Mouse (Mus musculus): Measurements from ENCODE around the gene Socs7. TPM values are rescaled to one million over a fixed set of nuclear protein-coding genes. Genes with fewer than 3 reads are reported as not detected.
A peak's percentile ranks its signal among the peaks of the same experiment; 100 is the strongest.

The Socs7 gene
- polyA plus RNA-seq, 1 experiment from 2014 or later = 3.8 TPM

GRCm38 (mm10) chr11:97412117-97412516 lies 49.8 kb downstream of the Socs7 start:
- no peaks in the 10 kb centered on the region for H3K36me3 ChIP-seq
- H3K27me3 ChIP-seq = peaks cover 3% of the 10 kb centered on the region
- WGBS = 13% methylated on average over 3 of the region's 3 CpGs
- no peak for ATAC-seq (replicated peaks; ENCODE audit: low FRiP score)
- H3K9ac ChIP-seq = no peak overlapping the region
- H3K4me3 ChIP-seq (replicated peaks) = no peak overlapping the region
- no peak overlapping the region for H3K4me2 ChIP-seq
- no peaks in the 10 kb centered on the region for H3K9me3 ChIP-seq (replicated peaks)
- peak overlapping the region; percentile 82 for H3K27ac ChIP-seq
- H3K4me1 ChIP-seq = peaks cover 43% of the 10 kb centered on the region

DNA sequence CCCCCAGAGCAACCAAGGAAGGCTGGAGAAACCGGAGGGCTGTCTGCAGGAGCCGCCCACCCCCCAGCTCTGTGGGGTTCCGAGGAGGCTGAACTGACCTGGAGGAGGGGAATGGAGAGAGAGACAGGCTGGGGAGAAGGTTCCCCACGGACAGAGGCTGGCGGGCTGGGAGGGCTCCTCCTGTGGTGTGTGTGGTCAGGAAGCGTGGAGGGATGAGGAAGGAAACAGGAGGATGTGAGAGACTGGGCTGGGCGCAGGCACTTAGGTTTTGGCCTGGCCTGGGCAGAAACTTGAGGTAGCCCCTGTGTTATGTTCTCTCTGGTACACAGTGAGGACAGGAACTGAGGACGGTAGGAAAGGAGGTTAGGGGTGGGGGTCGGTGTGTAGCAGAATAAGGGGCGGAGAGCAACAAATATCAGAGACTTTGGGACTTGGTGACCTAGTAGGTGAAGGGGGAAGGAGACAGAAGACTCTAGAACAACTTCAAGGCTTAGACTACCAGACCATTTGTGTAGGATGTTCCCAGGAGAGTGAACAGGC lies 50.5 kb downstream of the Socs7 start:
- H3K9ac ChIP-seq = 0 out of 2 replicates have a peak overlapping the region, but pooled peaks have one; percentile 10
- peak overlapping the region; percentile 30; the same call in 1 of the 2 replicates for H3K4me2 ChIP-seq
- ATAC-seq (replicated peaks; ENCODE audit: low FRiP score) = no peak
- H3K4me1 ChIP-seq = peaks cover 46% of the 10 kb centered on the region
- peak overlapping the region; percentile 82 for H3K27ac ChIP-seq
- 33% methylated on average over 10 of the region's 10 CpGs for WGBS
- H3K4me3 ChIP-seq (replicated peaks) = no peak overlapping the region
- no peaks in the 10 kb centered on the region for H3K27me3 ChIP-seq
- H3K9me3 ChIP-seq (replicated peaks) = no peaks in the 10 kb centered on the region
- no peaks in the 10 kb centered on the region for H3K36me3 ChIP-seq

GRCm38 (mm10) chr11:97415330-97415711 lies 53.0 kb downstream of the Socs7 start, which contains the start of gene Arhgap23:
Arhgap23 (plus strand) TSS chr11:97415533.
- Histone ChIP-seq H3K4me1 (peaks cover 56% of the 10 kb centered on the region), H3K27ac (peak within 1 kb of the TSS; percentile 83), H3K36me3 (no peaks in the 10 kb centered on the region), H3K4me2 (peak within 1 kb of the TSS; percentile 88), H3K9me3 (replicated peaks) (no peaks in the 10 kb centered on the region), H3K9ac (peak within 1 kb of the TSS; percentile 77), H3K4me3 (replicated peaks) (peak within 1 kb of the TSS; percentile 89), H3K27me3 (no peaks in the 10 kb centered on the region)
- 1% methylated on average over 29 of the region's 29 CpGs for WGBS
- ATAC-seq (replicated peaks; ENCODE audit: low FRiP score) = peak; percentile 89

DNA sequence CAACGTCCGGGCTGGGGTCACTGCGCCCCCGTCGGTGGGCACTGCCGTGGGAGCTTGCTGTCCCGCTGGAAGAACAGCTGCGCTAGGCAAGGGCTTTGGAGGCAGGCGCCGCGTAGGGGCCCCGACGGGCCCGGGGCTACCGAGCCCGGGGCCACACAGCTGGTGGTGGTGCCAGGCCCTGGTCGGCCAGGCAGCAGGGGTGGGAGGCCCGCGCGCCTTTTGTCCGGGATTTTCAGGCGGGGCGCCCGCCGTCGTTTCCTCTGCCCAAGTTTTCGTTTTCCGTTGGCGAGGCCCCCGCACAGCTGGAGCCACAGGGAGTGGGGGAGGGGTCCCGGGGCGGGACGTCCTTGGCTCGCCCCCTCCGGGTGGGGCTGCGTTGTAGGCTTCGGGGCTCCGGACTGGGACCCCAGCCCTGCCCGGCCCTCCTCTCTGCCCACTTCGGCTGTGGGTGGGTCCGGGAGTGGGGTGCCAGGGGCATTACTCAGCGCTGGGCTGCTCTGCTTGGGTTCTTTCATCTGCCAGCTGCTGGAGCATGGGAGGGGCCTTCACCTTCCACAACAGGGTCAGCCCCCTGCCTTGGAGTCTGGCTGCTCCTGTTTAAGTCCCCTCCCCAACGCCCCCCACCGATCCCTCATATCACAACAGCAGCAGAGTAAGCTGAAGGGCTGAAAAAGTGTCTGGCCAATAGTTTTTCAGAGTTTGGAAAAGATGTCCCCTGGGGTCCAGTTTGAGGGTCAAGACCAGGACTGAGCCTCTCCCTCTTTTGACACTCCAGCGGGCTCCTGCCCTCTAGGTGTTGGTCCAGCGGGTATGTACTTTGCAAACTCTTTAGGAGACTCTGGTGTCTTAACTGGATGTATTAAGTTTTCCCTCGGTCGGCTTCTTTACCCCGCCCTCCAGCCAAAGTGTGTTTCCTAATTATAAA lies 53.6 kb downstream of the Socs7 start:
- H3K4me3 ChIP-seq (replicated peaks) = peak overlapping the region; percentile 89
- H3K36me3 ChIP-seq = no peaks in the 10 kb centered on the region
- 2% methylated on average over 46 of the region's 49 CpGs for WGBS
- H3K27ac ChIP-seq = peak overlapping the region; percentile 83
- H3K4me2 ChIP-seq = peak overlapping the region; percentile 88
- peak overlapping the region; percentile 77 for H3K9ac ChIP-seq
- no peaks in the 10 kb centered on the region for H3K9me3 ChIP-seq (replicated peaks)
- H3K27me3 ChIP-seq = no peaks in the 10 kb centered on the region
- peak; percentile 67 for ATAC-seq (replicated peaks; ENCODE audit: low FRiP score)
- peaks cover 56% of the 10 kb centered on the region for H3K4me1 ChIP-seq

DNA sequence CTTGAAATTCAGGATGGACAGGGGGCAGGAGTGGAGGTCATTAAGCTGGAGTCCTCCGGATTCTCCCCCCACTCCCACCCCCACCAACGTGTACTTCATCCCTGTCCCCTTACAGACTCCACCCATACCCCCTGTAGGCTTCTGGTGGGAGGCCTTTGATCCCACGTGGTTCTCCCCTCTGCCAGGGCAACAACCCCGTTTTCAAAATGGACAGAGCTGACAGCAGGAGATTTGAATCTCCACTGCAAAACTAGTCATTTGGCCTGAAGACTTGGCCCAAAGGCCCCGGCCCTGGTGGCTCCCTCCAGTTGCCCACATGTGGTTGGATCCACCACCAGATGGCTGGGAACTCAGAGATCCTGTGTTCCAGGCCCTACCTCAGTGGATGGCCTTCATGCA lies 54.3 kb downstream of the Socs7 start:
- peaks cover 56% of the 10 kb centered on the region for H3K4me1 ChIP-seq
- H3K4me3 ChIP-seq (replicated peaks) = peak overlapping the region; percentile 89
- no peaks in the 10 kb centered on the region for H3K9me3 ChIP-seq (replicated peaks)
- peak overlapping the region; percentile 88 for H3K4me2 ChIP-seq
- no peaks in the 10 kb centered on the region for H3K27me3 ChIP-seq
- peak overlapping the region; percentile 83; the same call in 1 of the 2 replicates for H3K27ac ChIP-seq
- no peak overlapping the region for H3K9ac ChIP-seq
- WGBS = 10% methylated on average over 5 of the region's 5 CpGs
- H3K36me3 ChIP-seq = no peaks in the 10 kb centered on the region
- ATAC-seq (replicated peaks; ENCODE audit: low FRiP score) = no peak

DNA sequence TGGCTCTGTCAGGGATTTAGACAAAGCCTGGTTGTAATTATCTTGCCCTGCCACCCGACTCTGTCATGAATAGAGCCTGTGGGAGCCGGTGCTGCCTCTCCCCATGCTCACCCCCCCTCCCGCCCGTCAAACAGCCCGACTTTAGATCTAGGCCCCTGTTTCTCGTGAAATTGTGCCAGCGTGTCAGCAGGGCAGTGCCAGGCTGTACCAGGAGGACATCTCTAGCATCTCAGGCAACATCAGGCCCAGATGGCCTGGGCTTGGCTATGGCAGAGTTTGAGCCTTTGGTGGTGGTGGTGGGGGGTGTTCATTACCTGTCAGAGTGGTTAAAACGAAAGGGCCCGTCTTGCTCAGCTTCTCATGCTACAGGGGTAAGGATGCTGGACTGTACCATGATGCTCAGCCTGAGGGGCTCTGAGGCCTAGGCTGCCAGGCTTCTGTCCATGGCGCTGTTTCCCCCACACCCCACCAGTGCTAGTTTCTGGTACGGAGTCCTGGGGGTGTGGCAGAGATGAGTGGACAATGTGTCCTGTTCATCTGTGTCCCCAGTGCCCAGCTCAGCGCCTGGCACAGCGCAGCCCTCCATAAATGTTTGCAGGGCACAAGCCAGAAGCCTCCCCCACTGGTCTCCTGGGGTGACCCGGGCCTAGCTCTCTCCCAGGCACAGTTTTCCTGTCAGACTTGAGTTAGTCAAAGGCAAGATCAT lies 56.6 kb downstream of the Socs7 start:
- Histone ChIP-seq H3K4me1 (peaks cover 42% of the 10 kb centered on the region), H3K9ac (no peak overlapping the region), H3K9me3 (replicated peaks) (no peaks in the 10 kb centered on the region), H3K4me2 (no peak overlapping the region), H3K4me3 (replicated peaks) (no peak overlapping the region), H3K27ac (no peak overlapping the region), H3K36me3 (no peaks in the 10 kb centered on the region), H3K27me3 (no peaks in the 10 kb centered on the region)
- ATAC-seq (replicated peaks; ENCODE audit: low FRiP score) = no peak
- WGBS = 74% methylated on average over 14 of the region's 14 CpGs

DNA sequence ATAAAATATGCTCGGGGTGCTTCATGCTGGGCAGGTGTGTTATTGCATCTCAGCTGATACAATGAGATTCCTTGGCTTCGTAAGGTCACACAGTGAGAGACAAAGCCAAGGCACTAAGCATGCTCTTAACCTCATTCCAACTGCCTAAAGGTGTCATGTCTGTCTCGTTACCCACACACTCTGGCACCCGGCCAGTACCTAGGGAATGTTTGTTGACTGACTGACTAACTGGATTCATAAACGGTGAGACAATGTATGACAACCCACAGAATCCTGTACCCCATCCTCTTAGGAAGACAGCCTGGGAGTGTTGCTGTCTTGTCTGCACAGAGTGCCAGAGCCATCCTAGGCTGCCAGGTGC lies 57.2 kb downstream of the Socs7 start:
- WGBS = 74% methylated on average over 5 of the region's 5 CpGs
- no peak overlapping the region for H3K4me3 ChIP-seq (replicated peaks)
- no peak overlapping the region for H3K9ac ChIP-seq
- H3K27me3 ChIP-seq = no peaks in the 10 kb centered on the region
- H3K4me1 ChIP-seq = peaks cover 48% of the 10 kb centered on the region
- no peaks in the 10 kb centered on the region for H3K36me3 ChIP-seq
- H3K4me2 ChIP-seq = no peak overlapping the region
- ATAC-seq (replicated peaks; ENCODE audit: low FRiP score) = no peak
- H3K27ac ChIP-seq = no peak overlapping the region
- H3K9me3 ChIP-seq (replicated peaks) = no peaks in the 10 kb centered on the region

DNA sequence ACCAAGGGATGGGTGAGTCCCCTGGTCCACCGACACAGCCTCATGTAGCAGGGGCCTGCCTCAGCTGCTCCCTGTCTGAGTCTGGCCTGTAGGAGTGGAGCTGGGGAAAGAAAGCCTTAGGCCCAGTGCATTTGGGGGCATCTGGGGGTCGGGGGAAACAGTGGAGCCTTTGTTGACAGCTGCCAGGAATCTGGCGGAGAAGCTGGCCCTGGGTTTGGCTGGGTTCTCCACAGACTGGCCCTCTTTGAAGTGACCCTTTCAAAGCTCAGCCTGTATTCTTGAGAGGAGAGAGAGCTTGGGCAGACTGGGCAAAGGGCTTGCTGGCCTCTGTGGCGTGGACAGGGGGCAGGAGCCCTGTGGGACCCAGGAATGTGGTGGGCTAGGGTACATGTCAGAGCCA lies 60.2 kb downstream of the Socs7 start:
- no peak for ATAC-seq (replicated peaks; ENCODE audit: low FRiP score)
- Histone ChIP-seq H3K9ac (0 out of 2 replicates have a peak overlapping the region, but pooled peaks have one; percentile 8), H3K4me1 (peaks cover 26% of the 10 kb centered on the region), H3K9me3 (replicated peaks) (no peaks in the 10 kb centered on the region), H3K27me3 (no peaks in the 10 kb centered on the region), H3K4me2 (no peak overlapping the region), H3K36me3 (no peaks in the 10 kb centered on the region), H3K4me3 (replicated peaks) (no peak overlapping the region), H3K27ac (no peak overlapping the region)
- WGBS = 62% methylated on average over 4 of the region's 4 CpGs

DNA sequence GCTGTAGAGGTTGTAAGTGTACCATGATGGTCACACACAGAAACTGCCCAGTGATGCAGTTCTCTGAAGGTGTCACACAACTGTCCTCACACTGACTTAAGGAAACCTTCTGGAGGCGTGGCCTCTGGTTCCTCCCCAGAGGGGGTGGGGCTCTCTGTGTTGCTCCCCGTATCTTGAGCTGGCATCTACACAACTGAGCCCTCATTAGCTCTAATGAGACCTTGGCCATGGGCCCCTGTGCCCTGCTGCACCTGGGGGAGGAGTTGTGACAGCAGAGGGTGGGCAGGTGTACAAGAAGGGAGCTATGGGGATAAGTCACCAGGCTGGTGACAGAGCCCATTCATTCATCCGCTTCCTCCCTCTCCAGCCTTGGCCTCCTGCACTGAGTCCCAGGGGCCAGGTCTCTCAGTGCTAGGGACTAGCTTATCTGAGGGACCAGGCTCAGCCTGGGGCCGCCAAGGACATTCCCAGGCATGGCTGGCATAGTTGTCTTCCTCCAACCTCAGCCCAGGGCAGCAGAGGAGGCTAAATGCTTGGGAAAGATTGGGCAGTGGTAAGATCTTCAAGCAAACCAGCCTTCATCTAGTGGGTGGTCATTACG lies 61.8 kb downstream of the Socs7 start:
- H3K27ac ChIP-seq = no peak overlapping the region
- WGBS = 53% methylated on average over 5 of the region's 5 CpGs
- 0 out of 2 replicates have a peak, but pooled peaks have one; percentile 30 for ATAC-seq (replicated peaks; ENCODE audit: low FRiP score)

DNA sequence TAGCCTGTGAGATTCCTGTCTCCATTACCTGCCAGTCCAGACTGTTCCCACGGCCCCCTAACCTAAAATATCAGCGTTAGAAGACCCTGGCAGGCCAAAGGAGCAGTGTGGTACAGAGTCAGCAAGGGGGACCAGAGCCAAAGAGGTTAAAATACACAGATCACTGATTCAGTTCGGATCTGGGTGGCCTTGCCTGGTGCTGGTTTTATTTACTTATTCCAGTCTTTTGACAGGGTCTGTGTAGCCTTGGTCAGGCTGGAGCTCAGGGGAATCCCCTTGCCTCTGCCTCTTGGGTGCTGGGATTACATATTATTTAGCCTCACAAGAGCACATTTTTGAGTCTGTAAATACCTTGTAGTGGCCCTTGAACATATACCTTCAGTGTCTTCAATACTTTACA lies 62.5 kb downstream of the Socs7 start:
- Histone ChIP-seq H3K9ac (no peak overlapping the region), H3K4me3 (replicated peaks) (no peak overlapping the region), H3K4me1 (peaks cover 27% of the 10 kb centered on the region), H3K4me2 (no peak overlapping the region), H3K27me3 (no peaks in the 10 kb centered on the region), H3K27ac (no peak overlapping the region), H3K9me3 (replicated peaks) (no peaks in the 10 kb centered on the region), H3K36me3 (no peaks in the 10 kb centered on the region)
- no peak for ATAC-seq (replicated peaks; ENCODE audit: low FRiP score)
- 63% methylated on average over 3 of the region's 3 CpGs for WGBS

More for the DNA sequence above, 61.8 kb downstream of the Socs7 start:
- no peak overlapping the region for H3K4me2 ChIP-seq
- H3K9me3 ChIP-seq (replicated peaks) = no peaks in the 10 kb centered on the region
- H3K9ac ChIP-seq = no peak overlapping the region
- no peaks in the 10 kb centered on the region for H3K27me3 ChIP-seq
- H3K4me1 ChIP-seq = peaks cover 29% of the 10 kb centered on the region
- H3K36me3 ChIP-seq = no peaks in the 10 kb centered on the region
- no peak overlapping the region for H3K4me3 ChIP-seq (replicated peaks)

GRCm38 (mm10) chr11:97427794-97428725 lies 65.7 kb downstream of the Socs7 start:
- Histone ChIP-seq H3K4me2 (peak overlapping the region; percentile 83), H3K4me3 (replicated peaks) (peak overlapping the region; percentile 38), H3K36me3 (no peaks in the 10 kb centered on the region), H3K9me3 (replicated peaks) (no peaks in the 10 kb centered on the region), H3K4me1 (peaks cover 27% of the 10 kb centered on the region), H3K9ac (peak overlapping the region; percentile 12; the same call in 1 of the 2 replicates), H3K27ac (0 out of 2 replicates have a peak overlapping the region, but pooled peaks have one; percentile 28), H3K27me3 (no peaks in the 10 kb centered on the region)
- ATAC-seq (replicated peaks; ENCODE audit: low FRiP score) = peak; percentile 91
- WGBS = 1% methylated on average over 32 of the region's 32 CpGs
